Mouse (Mus musculus) MEL (cell line): ENCODE results near the gene Tuft1. TPM values are rescaled to one million over a fixed set of nuclear protein-coding genes. Genes with fewer than 3 reads are reported as not detected.
"Not testable (repeated sequence)": the region's sequence is repeated elsewhere in the genome, so short reads cannot be mapped to it uniquely, and the experiment has no call there.

ENCODE experiments used
- DNase-seq: peaks from one replicate; pipeline ENCODE4 v3.0.0; 2011; ENCODE audit warnings: low read depth, low spot score
- H3K27ac ChIP-seq: 2 replicates; pipeline ENCODE4 v1.5.1; 2012; ENCODE audit warnings: low read depth, mild to moderate bottlenecking, control low read depth, low read length, moderate library complexity; ENCODE audit not compliant: control insufficient read depth
- H3K27me3 ChIP-seq, 2 experiments: fragments of 150-350 bp in 1 of 2; sonication (generic) in 1 of 2; 2 replicates each; pipeline ENCODE4 v1.6.1; 2012; ENCODE audit warnings: low read length in 2 of 2, mild to moderate bottlenecking in 2 of 2, improper control_type of control experiment in 1 of 2, moderate library complexity in 1 of 2; ENCODE audit not compliant: insufficient read depth in 2 of 2, control insufficient read depth in 1 of 2
- H3K36me3 ChIP-seq, 2 experiments: 2 replicates each; pipeline ENCODE4 v1.6.1; 2012 to 2014; ENCODE audit warnings: low read length in 2 of 2, improper control_type of control experiment in 1 of 2, inconsistent platforms in 1 of 2, mild to moderate bottlenecking in 1 of 2; ENCODE audit not compliant: insufficient read depth in 2 of 2, control insufficient read depth in 1 of 2
- H3K4me1 ChIP-seq, 2 experiments: fragments of 150-350 bp in 1 of 2; sonication (generic) in 1 of 2; 2 replicates each; pipeline ENCODE4 v1.6.1; 2012; ENCODE audit warnings: low read length in 2 of 2, improper control_type of control experiment in 1 of 2, mild to moderate bottlenecking in 1 of 2; ENCODE audit not compliant: insufficient read depth in 2 of 2, control insufficient read depth in 1 of 2
- H3K4me3 ChIP-seq, 2 experiments: fragments of 150-350 bp in 1 of 2; sonication (generic) in 1 of 2; 2 replicates each; pipeline ENCODE4 v1.5.1; 2012; ENCODE audit warnings: low read depth in 2 of 2, low read length in 2 of 2, mild to moderate bottlenecking in 2 of 2, moderate library complexity in 2 of 2, control low read depth in 1 of 2, improper control_type of control experiment in 1 of 2; ENCODE audit not compliant: control insufficient read depth in 1 of 2, insufficient read depth in 1 of 2
- H3K79me2 ChIP-seq: 2 replicates; pipeline ENCODE4 v1.6.1; 2012; ENCODE audit warnings: mild to moderate bottlenecking, low read length, moderate library complexity; ENCODE audit not compliant: control insufficient read depth, poor library complexity, insufficient read depth
- H3K9ac ChIP-seq: 2 replicates; pipeline ENCODE4 v1.6.1; 2012; ENCODE audit warnings: low read depth, mild to moderate bottlenecking, control low read depth, low read length, moderate library complexity; ENCODE audit not compliant: control insufficient read depth, poor library complexity, severe bottlenecking
- H3K9me3 ChIP-seq: fragments of 150-350 bp; sonication (generic); replicated peaks from 2 replicates; pipeline ENCODE4 v1.6.1; 2012; ENCODE audit warnings: mild to moderate bottlenecking, low read length, improper control_type of control experiment, moderate library complexity; ENCODE audit not compliant: insufficient read depth
- EP300 ChIP-seq, 2 experiments: IDR thresholded peaks; 2 replicates each; pipeline ENCODE4 v1.6.1; 2011; ENCODE audit warnings: improper control_type of control experiment in 2 of 2, low read length in 2 of 2, low read depth in 1 of 2, mild to moderate bottlenecking in 1 of 2
- GATA1 ChIP-seq: IDR thresholded peaks from 2 replicates; pipeline ENCODE4 v1.6.1; 2011; ENCODE audit warnings: low read depth, low read length, improper control_type of control experiment
- TAL1 ChIP-seq: IDR thresholded peaks from 2 replicates; pipeline ENCODE4 v1.6.1; 2012; ENCODE audit warnings: mild to moderate bottlenecking, inconsistent platforms, low read length, moderate library complexity, mixed read lengths
- TCF12 ChIP-seq: IDR thresholded peaks from 2 replicates; pipeline ENCODE4 v1.6.1; 2014; ENCODE audit warnings: low read depth, mild to moderate bottlenecking, inconsistent platforms, low read length, improper control_type of control experiment, moderate library complexity
- polyA plus RNA-seq, 2 experiments: library from polyadenylated mRNA; stranded (reverse) in 1 of 2; unstranded in 1 of 2; fragments of >175 nt in 1 of 2; fragments of >200 nt in 1 of 2; gene quantifications; 2 replicates each; pipeline versions ENCODE4 v1.2.1 to v1.2.4; 2012; ENCODE audit warnings: low replicate concordance in 2 of 2, low read depth in 1 of 2; ENCODE audit not compliant: insufficient read length in 2 of 2, insufficient read depth in 1 of 2, missing spikeins in 1 of 2
- total RNA-seq: library from RNA; depleted of rRNA; stranded (reverse); fragments of 300-350 nt; gene quantifications from 2 replicates; pipeline ENCODE4 v1.2.3, GENCODE M21; 2012

Gene Tuft1
- total and polyA plus RNA-seq, 3 experiments: 6.6 to 13.5 TPM; not detected in 1

- not testable (repeated sequence) for H3K9me3 ChIP-seq, H3K36me3 ChIP-seq, H3K27me3 ChIP-seq, H3K4me3 ChIP-seq, H3K9ac ChIP-seq, H3K79me2 ChIP-seq, H3K27ac ChIP-seq
- H3K4me1 ChIP-seq: peaks cover 3 to 14% of the 10 kb centered on the region in 2 experiments
- peak; percentile 70 for DNase-seq
- TF ChIP-seq TCF12 (peak; percentile 60), TAL1 (peak; percentile 76), EP300 (IDR thresholded peaks at IDR 0.05; ENCODE audit: low read depth in 1 of 2, low read length in 2 of 2) (peak; percentile 6 to 40; a peak in 1 of 4 replicates), GATA1 (peak; percentile 51)
Observed at GRCm38 (mm10) chr3:94702163-94702810, 43.6 kb upstream of the Tuft1 start.

GRCm38 (mm10) chr3:94696257-94696656 is 37.6 kb upstream of the Tuft1 start:
- TF ChIP-seq TCF12 (0 out of 2 replicates have a peak, but pooled peaks have one; percentile 34), EP300 (IDR thresholded peaks at IDR 0.05; ENCODE audit: low read depth in 1 of 2, low read length in 2 of 2) (peak in 1 of 2 experiments; percentile 52; a peak in 1 of 4 replicates)
- not testable (repeated sequence) for DNase-seq, H3K36me3 ChIP-seq, H3K27me3 ChIP-seq, H3K27ac ChIP-seq, H3K9ac ChIP-seq, H3K9me3 ChIP-seq, H3K79me2 ChIP-seq, H3K4me3 ChIP-seq
- H3K4me1 ChIP-seq: peaks cover 3 to 15% of the 10 kb centered on the region in 2 experiments

- H3K27ac ChIP-seq, H3K27me3 ChIP-seq, H3K4me3 ChIP-seq, DNase-seq, H3K79me2 ChIP-seq, H3K9ac ChIP-seq, H3K36me3 ChIP-seq, H3K9me3 ChIP-seq: not testable (repeated sequence)
- TF ChIP-seq EP300 (IDR thresholded peaks at IDR 0.05; ENCODE audit: low read depth in 1 of 2, low read length in 2 of 2): 0 out of 4 replicates have a peak, but pooled peaks of 1 of the 2 experiments have one; percentile 8
- peaks cover 3 to 15% of the 10 kb centered on the region in 2 experiments for H3K4me1 ChIP-seq
Observed at GRCm38 (mm10) chr3:94695591-94695990, 36.9 kb upstream of the Tuft1 start.

GRCm38 (mm10) chr3:94693874-94694273 is 35.2 kb upstream of the Tuft1 start:
- H3K27me3 ChIP-seq, H3K36me3 ChIP-seq, H3K27ac ChIP-seq, H3K9ac ChIP-seq, H3K4me3 ChIP-seq, H3K79me2 ChIP-seq, DNase-seq, H3K9me3 ChIP-seq: not testable (repeated sequence)
- H3K4me1 ChIP-seq: peaks cover 3 to 15% of the 10 kb centered on the region in 2 experiments
